Mouse (Mus musculus) testis, adult 2 months (tissue): ENCODE measurements around the gene Slc4a2. TPM values are rescaled to one million over a fixed set of nuclear protein-coding genes. Genes with fewer than 3 reads are reported as not detected.

Source experiments
- H3K27ac ChIP-seq: fragments of 200-500 bp; 2 replicates; pipeline ENCODE4 v1.5.1; 2012; ENCODE audit warnings: low read depth, low read length; ENCODE audit not compliant: control insufficient read depth, insufficient read depth
- H3K27me3 ChIP-seq: fragments of 200-500 bp; 2 replicates; pipeline ENCODE4 v1.6.1; 2012; ENCODE audit warnings: mild to moderate bottlenecking, low read length, moderate library complexity; ENCODE audit not compliant: control insufficient read depth, insufficient read depth
- H3K36me3 ChIP-seq: fragments of 200-500 bp; 2 replicates; pipeline ENCODE4 v1.6.1; 2012; ENCODE audit warnings: mild to moderate bottlenecking, low read length; ENCODE audit not compliant: control insufficient read depth, insufficient read depth
- H3K4me1 ChIP-seq: fragments of 200-500 bp; 2 replicates; pipeline ENCODE4 v1.6.1; 2012; ENCODE audit warnings: low read length; ENCODE audit not compliant: control insufficient read depth, insufficient read depth
- H3K4me3 ChIP-seq: fragments of 200-500 bp; 2 replicates; pipeline ENCODE4 v1.5.1; 2012; ENCODE audit warnings: low read depth, mild to moderate bottlenecking, low read length, moderate library complexity, mixed read lengths; ENCODE audit not compliant: control insufficient read depth
- CTCF ChIP-seq: fragments of 200-500 bp; IDR thresholded peaks from 2 replicates; pipeline ENCODE4 v1.5.1; 2012; ENCODE audit warnings: low read depth, mild to moderate bottlenecking, inconsistent platforms, low read length, moderate library complexity; ENCODE audit not compliant: control insufficient read depth, insufficient read depth, insufficient replicate concordance
- POLR2A ChIP-seq: fragments of 200-500 bp; IDR thresholded peaks from 2 replicates; pipeline ENCODE4 v1.6.1; 2012; ENCODE audit warnings: low read depth, mild to moderate bottlenecking, inconsistent platforms, low read length, moderate library complexity; ENCODE audit not compliant: control insufficient read depth
- polyA plus RNA-seq: library from polyadenylated mRNA; depleted of rRNA; stranded (reverse); fragments of >200 nt; gene quantifications from 2 replicates; pipeline ENCODE4 v1.2.3, GENCODE M21; 2012; rRNA removed

Slc4a2 gene
- polyA plus RNA-seq, 1 experiment = 46.9 TPM

- Histone ChIP-seq H3K27me3 (no peaks in the 10 kb centered on the region), H3K36me3 (no peaks in the 10 kb centered on the region), H3K4me1 (no peaks in the 10 kb centered on the region), H3K4me3 (no peak overlapping the region), H3K27ac (no peak overlapping the region)
- no peak for TF ChIP-seq POLR2A
- no peak for TF ChIP-seq CTCF
Observed at GRCm38 (mm10) chr5:24482247-24483079, 58.8 kb downstream of the Slc4a2 start.

- no peak overlapping the region for H3K4me3 ChIP-seq
- TF ChIP-seq CTCF (peak; percentile 64; the same call in 1 of the 2 replicates), POLR2A (no peak)
- no peaks in the 10 kb centered on the region for H3K36me3 ChIP-seq
- H3K27me3 ChIP-seq = no peaks in the 10 kb centered on the region
- no peaks in the 10 kb centered on the region for H3K4me1 ChIP-seq
- no peak overlapping the region for H3K27ac ChIP-seq
Observed at GRCm38 (mm10) chr5:24483326-24483725, 59.7 kb downstream of the Slc4a2 start.

- H3K36me3 ChIP-seq = no peaks in the 10 kb centered on the region
- H3K4me1 ChIP-seq = no peaks in the 10 kb centered on the region
- no peak for TF ChIP-seq CTCF
- no peak for TF ChIP-seq POLR2A
- no peaks in the 10 kb centered on the region for H3K27me3 ChIP-seq
- no peak overlapping the region for H3K27ac ChIP-seq
- no peak overlapping the region for H3K4me3 ChIP-seq
Observed at GRCm38 (mm10) chr5:24484963-24485362, 61.3 kb downstream of the Slc4a2 start.

GRCm38 (mm10) chr5:24486097-24486496 is 62.5 kb downstream of the Slc4a2 start:
- Histone ChIP-seq H3K27me3 (no peaks in the 10 kb centered on the region), H3K27ac (no peak overlapping the region), H3K4me1 (no peaks in the 10 kb centered on the region), H3K36me3 (no peaks in the 10 kb centered on the region), H3K4me3 (no peak overlapping the region)
- TF ChIP-seq POLR2A (no peak), CTCF (peak; percentile 88)

- H3K4me1 ChIP-seq = no peaks in the 10 kb centered on the region
- H3K36me3 ChIP-seq = no peaks in the 10 kb centered on the region
Observed at GRCm38 (mm10) chr5:24486738-24487137, 63.1 kb downstream of the Slc4a2 start.

GRCm38 (mm10) chr5:24490413-24490920 is 66.8 kb downstream of the Slc4a2 start:
- TF ChIP-seq CTCF = no peak
- TF ChIP-seq POLR2A = no peak
- no peaks in the 10 kb centered on the region for H3K36me3 ChIP-seq
- H3K27ac ChIP-seq = no peak overlapping the region
- no peaks in the 10 kb centered on the region for H3K4me1 ChIP-seq
- no peaks in the 10 kb centered on the region for H3K27me3 ChIP-seq
- H3K4me3 ChIP-seq = no peak overlapping the region

More at GRCm38 (mm10) chr5:24486738-24487137, 63.1 kb downstream of the Slc4a2 start:
- TF ChIP-seq POLR2A (no peak), CTCF (no peak)
- no peaks in the 10 kb centered on the region for H3K27me3 ChIP-seq
- no peak overlapping the region for H3K4me3 ChIP-seq
- H3K27ac ChIP-seq = no peak overlapping the region

Other genes starting within 250 kb of the Slc4a2 start
- gene Kcnh2, start 72.2 kb upstream of the Slc4a2 start, polyA plus RNA-seq = 23.6 and 26.2 TPM in 2 replicates
- gene Nos3, start 59.0 kb upstream of the Slc4a2 start, polyA plus RNA-seq = 1.9 and 2.2 TPM in 2 replicates
- gene Atg9b, start 31.7 kb upstream of the Slc4a2 start, polyA plus RNA-seq = 1.1 and 1.3 TPM in 2 replicates
- 28.1 and 30.2 TPM in 2 replicates for gene Abcb8, start 30.2 kb upstream of the Slc4a2 start, polyA plus RNA-seq
- 1.1 and 1.7 TPM in 2 replicates for gene Asic3, start 10.4 kb upstream of the Slc4a2 start, polyA plus RNA-seq
- gene Cdk5, start 307 bp upstream of the Slc4a2 start, polyA plus RNA-seq = 40.6 and 52.3 TPM in 2 replicates
- 243 and 247 TPM in 2 replicates for gene Fastk, start 21.4 kb downstream of the Slc4a2 start, polyA plus RNA-seq
- gene Tmub1, start 24.0 kb downstream of the Slc4a2 start, polyA plus RNA-seq = 5.7 and 6.2 TPM in 2 replicates
- gene Agap3, start 28.3 kb downstream of the Slc4a2 start, polyA plus RNA-seq = 29.5 and 31.0 TPM in 2 replicates
- 0.11 and 0.16 TPM in 2 replicates for gene Gbx1, start 103.4 kb downstream of the Slc4a2 start, polyA plus RNA-seq
- gene Asb10, start 117.1 kb downstream of the Slc4a2 start, polyA plus RNA-seq = 0.46 and 0.52 TPM in 2 replicates
- gene 4931409K22Rik, start 133.0 kb downstream of the Slc4a2 start, polyA plus RNA-seq = 108 and 117 TPM in 2 replicates
- 184 and 194 TPM in 2 replicates for gene Abcf2, start 153.6 kb downstream of the Slc4a2 start, polyA plus RNA-seq
- 9.1 and 12.4 TPM in 2 replicates for gene Chpf2, start 162.9 kb downstream of the Slc4a2 start, polyA plus RNA-seq
- gene Smarcd3, start 200.6 kb downstream of the Slc4a2 start, polyA plus RNA-seq = 5.0 and 16.5 TPM in 2 replicates